Mouse (Mus musculus) lung, postnatal 36 days (tissue): ENCODE measurements around the gene Cacnb1.

Source experiments
- DNase-seq: peaks from one replicate; pipeline ENCODE4 v3.0.0; 2022; ENCODE audit warnings: mixed read lengths

Gene Cacnb1

GRCm38 (mm10) chr11:98005686-98006085, 17.1 kb downstream of the Cacnb1 start:
- no peak for DNase-seq

- DNase-seq: peak; percentile 57
Measured at GRCm38 (mm10) chr11:98005076-98005475, 17.8 kb downstream of the Cacnb1 start.

- no peak for DNase-seq
Measured at GRCm38 (mm10) chr11:98004161-98004560, 18.7 kb downstream of the Cacnb1 start.

- DNase-seq: peak; percentile 47
Measured at GRCm38 (mm10) chr11:98003171-98003671, 19.6 kb downstream of the Cacnb1 start.

GRCm38 (mm10) chr11:98002627-98003026, 20.2 kb downstream of the Cacnb1 start:
- DNase-seq: peak; percentile 91

- no peak for DNase-seq
Measured at GRCm38 (mm10) chr11:98001986-98002385, 20.8 kb downstream of the Cacnb1 start.

GRCm38 (mm10) chr11:98001351-98001824, 21.4 kb downstream of the Cacnb1 start:
- no peak for DNase-seq

GRCm38 (mm10) chr11:98000378-98001140, 22.3 kb downstream of the Cacnb1 start:
- DNase-seq: peak; percentile 42

GRCm38 (mm10) chr11:97999748-98000147, 23.1 kb downstream of the Cacnb1 start:
- no peak for DNase-seq

- peak; percentile 54 for DNase-seq
Measured at GRCm38 (mm10) chr11:97998898-97999608, 23.8 kb downstream of the Cacnb1 start.

GRCm38 (mm10) chr11:97998074-97998793, 24.6 kb downstream of the Cacnb1 start:
- DNase-seq: no peak

GRCm38 (mm10) chr11:97997387-97997960, 25.4 kb downstream of the Cacnb1 start:
- DNase-seq: no peak

- DNase-seq: no peak
Measured at GRCm38 (mm10) chr11:97996691-97997090, 26.1 kb downstream of the Cacnb1 start.

GRCm38 (mm10) chr11:97995564-97996288, 27.1 kb downstream of the Cacnb1 start, which contains the start of gene Arl5c:
TSS of gene Arl5c (minus strand) at chr11:97996181.
- peak; percentile 54 for DNase-seq

- DNase-seq: peak; percentile 92
Measured at GRCm38 (mm10) chr11:97994539-97995100, 28.2 kb downstream of the Cacnb1 start.

GRCm38 (mm10) chr11:97988530-97989096, 34.2 kb downstream of the Cacnb1 start:
- peak; percentile 95 for DNase-seq

GRCm38 (mm10) chr11:97987551-97988526, 35.0 kb downstream of the Cacnb1 start:
- peak; percentile 98 for DNase-seq

- no peak for DNase-seq
Measured at GRCm38 (mm10) chr11:97986738-97987465, 35.9 kb downstream of the Cacnb1 start.
